Mouse (Mus musculus): ENCODE data around the gene Gm3095.
"Not testable (repeated sequence)": the region's sequence is repeated elsewhere in the genome, so short reads cannot be mapped to it uniquely, and the experiment has no call there.

Gm3095 gene

DNA sequence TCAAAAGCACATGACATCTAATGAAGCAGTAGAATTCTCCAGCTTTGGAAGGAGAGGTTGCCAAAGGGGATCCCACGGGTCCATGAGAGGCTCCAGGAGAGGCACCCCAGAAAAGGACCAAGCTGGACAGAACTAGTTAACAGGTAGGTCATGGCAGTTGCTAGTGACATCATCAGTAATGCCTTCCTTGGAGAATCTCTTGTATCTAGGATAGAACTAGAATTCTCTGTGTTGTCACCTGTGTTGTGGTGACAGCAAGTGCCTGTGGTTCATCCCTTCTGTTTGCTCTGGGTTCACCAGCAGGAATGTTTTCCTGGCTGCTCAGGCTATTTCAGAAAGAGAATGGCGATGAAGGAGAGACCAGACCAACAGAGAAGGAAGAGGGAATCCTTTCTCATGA, at the start of gene Gm3095:
Gm3095 (plus strand) TSS at position 301 of the 400 bp plus-strand sequence.
- DNase-seq (ENCODE audit: low spot score in 2 of 2): not testable (repeated sequence)

DNA sequence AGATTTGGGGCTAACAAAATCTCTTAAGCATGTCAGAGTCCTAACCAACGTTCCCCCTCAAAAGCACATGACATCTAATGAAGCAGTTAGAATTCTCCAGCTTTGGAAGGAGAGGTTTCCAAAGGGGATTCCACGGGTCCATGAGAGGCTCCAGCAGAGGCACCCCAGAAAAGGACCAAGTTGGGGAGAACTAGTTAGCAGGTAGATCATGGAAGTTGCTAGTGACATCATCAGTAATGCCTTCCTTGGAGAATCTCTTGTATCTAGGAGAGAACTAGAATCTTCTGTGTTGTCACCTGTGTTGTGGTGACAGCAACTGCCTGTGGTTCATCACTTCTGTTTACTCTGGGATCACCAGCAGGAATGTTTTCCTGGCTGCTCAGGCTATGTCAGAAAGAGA, 31.9 kb upstream of the Gm3095 start, which contains the start of gene Gm3029:
Gm3029 (plus strand) TSS at position 301 of the 400 bp plus-strand sequence.
- DNase-seq (ENCODE audit: low spot score in 2 of 2): not testable (repeated sequence)

DNA sequence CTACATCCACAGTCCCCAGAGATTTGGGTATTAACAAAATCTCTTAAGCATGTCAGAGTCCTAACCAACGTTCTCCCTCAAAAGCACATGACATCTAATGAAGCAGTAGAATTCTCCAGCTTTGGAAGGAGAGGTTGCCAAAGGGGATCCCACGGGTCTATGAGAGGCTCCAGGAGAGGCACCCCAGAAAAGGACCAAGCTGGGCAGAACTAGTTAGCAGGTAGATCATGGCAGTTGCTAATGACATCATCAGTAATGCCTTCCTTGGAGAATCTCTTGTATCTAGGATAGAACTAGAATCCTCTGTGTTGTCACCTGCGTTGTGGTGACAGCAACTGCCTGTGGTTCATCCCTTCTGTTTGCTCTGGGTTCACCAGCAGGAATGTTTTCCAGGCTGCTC, 34.7 kb downstream of the Gm3095 start, which contains the start of gene Gm3099:
Gm3099 (plus strand) TSS at position 301 of the 400 bp plus-strand sequence.
- not testable (repeated sequence) for DNase-seq (ENCODE audit: low spot score in 2 of 2)
